Mouse (Mus musculus): ENCODE results near the gene Gnaq.

DNA sequence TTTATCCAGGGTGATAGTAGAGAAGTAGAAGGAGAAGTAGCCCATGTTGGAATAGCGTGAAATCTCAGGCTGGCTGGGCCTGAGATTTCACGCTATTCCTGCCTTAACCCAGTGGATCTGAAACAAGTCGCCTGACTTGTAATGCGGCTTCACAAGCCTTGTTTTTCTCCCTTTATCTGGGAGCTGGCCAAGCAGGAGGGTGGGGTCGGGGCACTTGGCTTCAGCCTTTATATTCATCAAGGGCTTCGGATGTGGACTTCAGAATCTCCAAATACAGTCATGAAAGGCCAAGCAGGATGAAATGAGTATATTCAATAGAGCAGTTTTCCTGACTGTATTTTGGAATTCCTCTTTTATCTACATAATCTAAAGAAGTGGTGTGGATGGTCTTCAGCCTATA, 82.3 kb downstream of the Gnaq start:
- TF ChIP-seq CTCF (IDR thresholded peaks at IDR 0.05; ENCODE audit: low read depth) (no peak), EP300 (optimal IDR thresholded peaks at IDR 0.05) (no peak)
